Mouse (Mus musculus) urinary bladder, postnatal 10 days (tissue): ENCODE results near the gene Gtf3c5.
A peak's percentile ranks its signal among the peaks of the same experiment; 100 is the strongest.

Source experiments
- DNase-seq: peaks from one replicate; pipeline ENCODE4 v3.0.0; 2022; ENCODE audit warnings: low spot score

Gene Gtf3c5

GRCm38 (mm10) chr2:28607341-28608165 is 24.0 kb upstream of the Gtf3c5 start:
- DNase-seq, result no peak

- DNase-seq, result no peak
These were observed 23.2 kb upstream of the Gtf3c5 start for GRCm38 (mm10) chr2:28606601-28607340.

- no peak for DNase-seq
These were observed 22.4 kb upstream of the Gtf3c5 start for GRCm38 (mm10) chr2:28605789-28606541.

DNA sequence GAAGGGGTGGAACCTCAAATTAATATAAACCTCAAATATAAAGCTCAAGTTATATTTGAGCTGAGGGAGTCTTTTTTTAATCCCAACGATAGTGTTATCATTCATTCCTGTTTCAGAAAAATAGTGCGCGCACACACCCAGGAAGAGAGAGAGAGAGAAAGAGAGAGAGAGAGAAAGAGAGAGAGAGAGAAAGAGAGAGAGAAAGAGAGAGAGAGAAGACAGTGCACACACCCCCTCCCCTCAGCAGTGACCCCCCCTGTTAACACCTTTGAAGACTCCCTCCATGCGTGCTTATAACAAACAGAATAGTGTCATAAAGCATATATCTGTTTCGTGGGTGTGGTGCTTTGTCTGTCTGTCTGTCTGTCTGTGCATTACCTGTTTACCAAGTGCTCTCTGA is 20.0 kb upstream of the Gtf3c5 start:
- no peak for DNase-seq

GRCm38 (mm10) chr2:28601720-28602590 is 18.4 kb upstream of the Gtf3c5 start:
- no peak for DNase-seq

GRCm38 (mm10) chr2:28599569-28599900 is 16.0 kb upstream of the Gtf3c5 start:
- DNase-seq, result no peak

- no peak for DNase-seq
These were observed 15.4 kb upstream of the Gtf3c5 start for GRCm38 (mm10) chr2:28598692-28599568.

- no peak for DNase-seq
These were observed 14.4 kb upstream of the Gtf3c5 start for GRCm38 (mm10) chr2:28597733-28598547.

- no peak for DNase-seq
These were observed 13.4 kb upstream of the Gtf3c5 start for GRCm38 (mm10) chr2:28596998-28597397.

- no peak for DNase-seq
These were observed 12.5 kb upstream of the Gtf3c5 start for GRCm38 (mm10) chr2:28596021-28596420.

DNA sequence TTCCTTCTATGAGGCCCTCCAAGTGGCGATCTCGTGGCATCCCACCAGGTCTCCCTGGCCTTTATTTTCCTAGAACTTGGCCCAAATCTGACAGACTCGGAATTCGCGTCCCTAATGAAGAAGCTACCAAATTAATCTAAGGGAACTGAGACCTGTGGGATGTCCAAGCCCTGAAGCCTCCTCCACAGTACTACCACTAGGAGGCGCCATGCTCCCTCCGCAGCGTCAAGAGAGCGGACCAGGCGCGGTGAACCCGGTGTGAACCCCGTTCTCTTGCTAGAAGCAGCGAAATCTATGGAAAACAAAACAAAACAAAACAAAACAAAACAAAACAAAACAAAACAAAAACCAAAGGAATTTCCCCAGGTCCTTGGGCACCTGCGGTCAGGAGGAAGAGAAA is 9.3 kb upstream of the Gtf3c5 start:
- no peak for DNase-seq

- no peak for DNase-seq
These were observed 7.9 kb upstream of the Gtf3c5 start for GRCm38 (mm10) chr2:28591479-28591878.

DNA sequence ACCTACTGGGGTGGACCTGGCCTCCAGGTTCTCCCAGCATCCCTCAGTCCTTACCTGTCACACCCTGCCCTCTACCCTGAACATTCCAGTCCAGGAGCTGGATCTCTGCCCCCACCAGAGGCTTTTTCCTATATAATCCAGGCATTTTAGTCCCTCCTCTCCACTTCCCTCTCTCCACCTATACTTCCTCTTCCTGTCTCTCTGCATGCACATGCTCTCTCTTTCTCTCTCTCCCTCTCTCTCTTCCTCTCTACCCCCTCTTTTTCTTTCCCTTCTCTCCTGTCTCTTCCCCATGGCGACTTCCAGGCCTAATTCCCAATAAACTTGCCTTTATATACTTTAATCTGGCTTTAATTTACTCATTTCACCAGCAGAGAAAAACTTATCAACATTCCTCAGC is 5.0 kb upstream of the Gtf3c5 start:
- DNase-seq, result no peak

- DNase-seq, result no peak
These were observed 2.2 kb upstream of the Gtf3c5 start for GRCm38 (mm10) chr2:28585730-28586129.

- DNase-seq, result no peak
These were observed 1.6 kb upstream of the Gtf3c5 start for GRCm38 (mm10) chr2:28585043-28585571.

DNA sequence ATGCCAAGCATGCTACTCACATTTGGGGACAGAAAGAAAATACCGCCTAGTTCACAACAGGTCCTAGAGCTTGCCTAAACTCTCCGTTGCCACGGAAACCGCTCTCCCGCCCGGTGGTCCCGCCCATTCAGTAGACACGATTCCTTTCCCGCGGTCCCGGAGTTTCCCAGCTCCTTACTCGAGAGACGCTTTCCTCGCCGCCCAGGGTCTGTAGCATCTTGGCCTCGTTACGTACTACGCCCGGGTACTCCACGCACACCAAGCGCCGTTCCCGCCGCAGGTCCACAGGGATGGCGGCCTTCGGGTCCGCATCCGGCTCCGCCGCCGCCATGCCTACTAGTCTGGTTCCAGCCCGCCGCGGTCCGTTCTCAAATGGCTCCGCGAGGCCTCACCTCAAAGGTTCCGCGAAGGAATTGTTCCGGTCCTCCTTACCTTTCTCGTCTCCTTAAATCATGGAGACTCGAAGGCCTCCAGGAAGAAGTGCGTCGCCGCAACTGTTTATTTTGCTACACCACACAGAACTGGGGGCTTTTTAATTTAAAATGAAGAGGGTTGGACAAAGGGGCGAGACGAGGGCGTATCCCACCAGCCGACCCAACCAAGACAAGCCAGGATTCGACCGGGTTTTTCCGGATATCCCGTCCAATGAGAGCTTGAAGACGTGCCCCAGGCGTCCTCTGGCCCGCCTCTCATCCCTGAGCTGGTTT is 751 bp downstream of the Gtf3c5 start:
- peak; percentile 53 for DNase-seq

GRCm38 (mm10) chr2:28578003-28578402 is 5.5 kb downstream of the Gtf3c5 start:
- no peak for DNase-seq

DNA sequence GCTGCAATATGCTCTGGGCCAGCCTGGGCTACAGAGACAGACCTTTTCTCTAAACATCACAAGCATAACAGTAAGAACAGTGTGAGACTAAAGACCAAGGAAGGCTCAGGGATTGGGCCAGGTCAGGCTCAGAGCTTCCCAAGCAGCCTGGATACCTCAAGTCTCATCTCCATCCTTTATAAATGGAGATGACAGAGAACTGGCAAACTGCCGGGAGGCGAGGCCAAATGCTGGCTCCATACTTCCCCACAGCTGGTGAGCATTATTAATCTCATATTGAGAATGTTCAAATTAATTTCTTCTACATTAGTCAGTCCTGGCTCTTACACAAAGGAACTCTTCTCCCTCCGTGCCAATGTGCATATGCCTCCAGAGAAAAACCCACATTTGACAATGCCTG is 6.7 kb downstream of the Gtf3c5 start:
- no peak for DNase-seq

- DNase-seq, result no peak
These were observed 8.2 kb downstream of the Gtf3c5 start for GRCm38 (mm10) chr2:28575341-28575740.
